Mouse (Mus musculus): Measurements from ENCODE around the gene Ear10. TPM values are rescaled to one million over a fixed set of nuclear protein-coding genes. Genes with fewer than 3 reads are reported as not detected.

Gene Ear10
- polyA plus RNA-seq, 1 experiment from 2014 or later = not detected

Other genes with a start within 250 kb of the Ear10 start
- not detected in 2 replicates for gene Gm8165, start 246.4 kb downstream of the Ear10 start, polyA plus RNA-seq (2014; fragmentation: Nextera tagmentation; extraction: Ambion mirVana)
- gene Gm7324, start 225.7 kb downstream of the Ear10 start, polyA plus RNA-seq (2014; fragmentation: Nextera tagmentation; extraction: Ambion mirVana) = 2.3 TPM in 2 replicates
- not detected in 2 replicates for gene Gm16506, start 196.1 kb downstream of the Ear10 start, polyA plus RNA-seq (2014; fragmentation: Nextera tagmentation; extraction: Ambion mirVana)
- not detected in 2 replicates for gene Gm6526, start 175.7 kb downstream of the Ear10 start, polyA plus RNA-seq (2014; fragmentation: Nextera tagmentation; extraction: Ambion mirVana)
- not detected in 2 replicates for gene Gm8180, start 138.8 kb downstream of the Ear10 start, polyA plus RNA-seq (2014; fragmentation: Nextera tagmentation; extraction: Ambion mirVana)
- not detected in 2 replicates for gene Ear1, start 48.0 kb downstream of the Ear10 start, polyA plus RNA-seq (2014; fragmentation: Nextera tagmentation; extraction: Ambion mirVana)
- 3.9 and 5.6 TPM in 2 replicates for gene Gm8113, start 1.8 kb upstream of the Ear10 start, polyA plus RNA-seq (2014; fragmentation: Nextera tagmentation; extraction: Ambion mirVana)
- not detected in 2 replicates for gene Ang5, start 33.5 kb upstream of the Ear10 start, polyA plus RNA-seq (2014; fragmentation: Nextera tagmentation; extraction: Ambion mirVana)
- gene Ang6, start 78.7 kb upstream of the Ear10 start, polyA plus RNA-seq (2014; fragmentation: Nextera tagmentation; extraction: Ambion mirVana) = not detected in 2 replicates
- gene Ear2, start 179.1 kb upstream of the Ear10 start, polyA plus RNA-seq (2014; fragmentation: Nextera tagmentation; extraction: Ambion mirVana) = not detected in 2 replicates
- gene Gm3327, start 200.3 kb upstream of the Ear10 start, polyA plus RNA-seq (2014; fragmentation: Nextera tagmentation; extraction: Ambion mirVana) = not detected in 2 replicates